Mouse (Mus musculus): ENCODE measurements at regions not wholly inside any gene's neighbourhood (a gene's known extent, or its start where the extent isn't known, plus 50 kb on each side); places are given as distances from the start of the nearest gene placed in this dataset.

DNA sequence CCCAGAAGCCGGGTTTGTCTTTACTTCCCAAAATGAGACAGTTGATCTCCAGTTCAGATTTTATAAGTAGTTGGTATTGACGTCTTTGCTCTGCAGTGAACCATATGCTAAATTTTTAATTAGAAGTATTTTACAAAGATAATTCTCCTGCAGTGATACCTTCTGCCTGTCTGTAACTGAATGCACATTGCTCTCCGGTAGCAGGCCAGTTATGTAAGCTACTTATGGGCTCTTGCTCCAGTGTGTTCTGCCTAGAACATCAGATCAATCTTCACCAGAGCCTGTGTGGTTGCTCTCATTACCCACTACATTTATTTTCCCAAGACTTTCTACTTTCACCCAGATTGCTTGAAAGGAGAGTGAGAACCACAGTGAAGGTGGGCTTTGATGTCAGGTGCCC lies 238.9 kb downstream of the Rad51ap2 start:
- H3K4me1 ChIP-seq (ENCODE audit: control insufficient read depth, insufficient read depth, low read length) = no peaks in the 10 kb centered on the region
- TF ChIP-seq POLR2A (IDR thresholded peaks at IDR 0.05; ENCODE audit: borderline replicate concordance, low read depth, low read length) (no peak), CTCF (IDR thresholded peaks at IDR 0.05; ENCODE audit: low read depth, low read length) (no peak)
- no peak overlapping the region for H3K27ac ChIP-seq (ENCODE audit: insufficient read depth, low read depth, low read length)
- no peak overlapping the region for H3K4me3 ChIP-seq (ENCODE audit: insufficient read depth, low read length)

DNA sequence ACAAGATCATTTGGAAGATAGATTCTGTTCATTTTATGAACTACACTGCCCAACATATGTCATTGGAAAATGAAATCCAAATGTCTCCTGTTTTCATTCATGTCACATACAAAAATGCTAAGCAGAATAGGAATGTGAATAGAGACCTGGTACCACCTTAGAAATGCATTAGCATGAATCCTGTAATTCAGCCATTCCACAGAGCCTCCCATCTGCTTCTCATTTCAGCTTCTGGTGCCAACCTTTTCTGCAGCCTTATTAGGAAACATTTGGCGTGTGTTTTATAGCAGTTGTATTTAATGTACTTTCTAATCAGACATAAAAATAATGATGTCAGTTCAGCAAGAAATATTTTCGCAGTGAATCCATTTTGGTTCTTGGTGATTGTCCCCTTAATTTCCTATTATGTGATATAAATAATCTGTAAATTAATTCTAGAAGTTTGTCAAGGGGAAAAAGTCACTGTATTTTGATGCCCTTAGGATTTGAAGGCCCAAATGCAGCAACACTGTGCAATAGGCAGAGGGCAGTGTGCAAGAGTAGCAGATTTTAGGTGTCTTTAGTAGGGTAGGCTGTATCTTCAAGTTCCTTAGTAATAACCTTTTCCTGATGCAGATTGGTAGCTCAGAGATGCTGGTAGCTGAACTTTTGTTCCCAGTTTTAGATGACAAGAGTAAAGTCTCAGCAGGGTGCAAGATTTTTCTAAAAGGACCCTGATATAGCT lies 253.2 kb downstream of the Rad51ap2 start:
- no peak overlapping the region for H3K4me3 ChIP-seq (ENCODE audit: insufficient read depth, low read length)
- TF ChIP-seq CTCF (IDR thresholded peaks at IDR 0.05; ENCODE audit: low read depth, low read length) (no peak), POLR2A (IDR thresholded peaks at IDR 0.05; ENCODE audit: borderline replicate concordance, low read depth, low read length) (no peak)
- H3K27ac ChIP-seq (ENCODE audit: insufficient read depth, low read depth, low read length) = no peak overlapping the region

DNA sequence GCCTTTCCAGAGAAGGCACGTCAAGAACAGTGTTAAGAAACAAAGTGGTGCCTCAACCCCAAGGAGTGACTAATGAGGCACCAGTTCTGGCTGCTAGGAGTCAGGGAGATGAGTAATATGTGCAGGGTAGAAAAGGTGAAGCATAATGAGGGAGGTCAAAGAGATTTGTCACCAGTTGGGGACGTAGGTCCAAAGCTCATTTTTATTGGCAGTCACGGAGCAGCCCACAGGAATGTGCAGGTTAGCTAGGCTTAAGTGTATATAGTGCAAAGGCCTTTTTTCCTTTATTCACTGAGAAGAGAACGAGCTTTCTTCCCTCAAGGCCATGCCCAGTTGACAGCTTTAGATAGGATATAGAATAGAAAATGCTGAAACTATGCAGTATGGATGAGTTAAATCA lies 261.8 kb downstream of the Rad51ap2 start:
- Histone ChIP-seq H3K4me1 (ENCODE audit: control insufficient read depth, insufficient read depth, low read length) (peaks cover 5% of the 10 kb centered on the region; the same call in 1 of the 2 replicates), H3K27ac (ENCODE audit: insufficient read depth, low read depth, low read length) (no peak overlapping the region), H3K4me3 (ENCODE audit: insufficient read depth, low read length) (no peak overlapping the region)
- TF ChIP-seq POLR2A (IDR thresholded peaks at IDR 0.05; ENCODE audit: borderline replicate concordance, low read depth, low read length) = no peak
- no peak for TF ChIP-seq CTCF (IDR thresholded peaks at IDR 0.05; ENCODE audit: low read depth, low read length)

More for the DNA sequence above, 253.2 kb downstream of the Rad51ap2 start:
- H3K4me1 ChIP-seq (ENCODE audit: control insufficient read depth, insufficient read depth, low read length) = no peaks in the 10 kb centered on the region

GRCm38 (mm10) chr12:11751471-11751870 lies 295.6 kb downstream of the Rad51ap2 start:
- no peak overlapping the region for H3K27ac ChIP-seq (ENCODE audit: insufficient read depth, low read depth, low read length)
- no peaks in the 10 kb centered on the region for H3K4me1 ChIP-seq (ENCODE audit: control insufficient read depth, insufficient read depth, low read length)
- TF ChIP-seq CTCF (IDR thresholded peaks at IDR 0.05; ENCODE audit: low read depth, low read length) = no peak
- TF ChIP-seq POLR2A (IDR thresholded peaks at IDR 0.05; ENCODE audit: borderline replicate concordance, low read depth, low read length) = no peak
- no peak overlapping the region for H3K4me3 ChIP-seq (ENCODE audit: insufficient read depth, low read length)

GRCm38 (mm10) chr12:11754184-11754907 lies 298.5 kb downstream of the Rad51ap2 start:
- H3K27ac ChIP-seq (ENCODE audit: insufficient read depth, low read depth, low read length) = no peak overlapping the region
- 0 out of 2 replicates have a peak, but pooled peaks cover 2% of the 10 kb centered on the region for H3K4me1 ChIP-seq (ENCODE audit: control insufficient read depth, insufficient read depth, low read length)
- H3K4me3 ChIP-seq (ENCODE audit: insufficient read depth, low read length) = no peak overlapping the region
- no peak for TF ChIP-seq CTCF (IDR thresholded peaks at IDR 0.05; ENCODE audit: low read depth, low read length)
- TF ChIP-seq POLR2A (IDR thresholded peaks at IDR 0.05; ENCODE audit: borderline replicate concordance, low read depth, low read length) = no peak

DNA sequence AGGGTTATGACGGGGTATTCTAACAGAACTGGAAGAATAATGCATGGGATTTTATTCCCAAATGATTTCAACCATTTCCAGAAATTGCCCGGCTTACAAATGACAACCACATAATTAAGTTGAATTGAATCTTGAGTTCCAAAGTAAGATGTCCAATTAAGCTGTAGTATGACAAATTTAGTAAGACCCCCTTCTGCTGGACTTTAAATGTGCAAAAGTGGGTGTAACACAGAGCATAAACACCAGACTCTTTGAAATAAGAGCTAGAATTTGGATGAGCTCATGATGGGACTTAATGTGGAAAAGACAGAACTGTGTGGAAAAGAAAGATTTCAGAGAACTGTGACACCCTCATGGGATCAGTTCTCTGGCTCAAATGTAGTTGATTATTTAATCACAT lies 346.4 kb downstream of the Rad51ap2 start:
- H3K4me3 ChIP-seq (ENCODE audit: insufficient read depth, low read length) = no peak overlapping the region
- no peak overlapping the region for H3K27ac ChIP-seq (ENCODE audit: insufficient read depth, low read depth, low read length)
- TF ChIP-seq POLR2A (IDR thresholded peaks at IDR 0.05; ENCODE audit: borderline replicate concordance, low read depth, low read length) (no peak), CTCF (IDR thresholded peaks at IDR 0.05; ENCODE audit: low read depth, low read length) (no peak)
- H3K4me1 ChIP-seq (ENCODE audit: control insufficient read depth, insufficient read depth, low read length) = no peaks in the 10 kb centered on the region

DNA sequence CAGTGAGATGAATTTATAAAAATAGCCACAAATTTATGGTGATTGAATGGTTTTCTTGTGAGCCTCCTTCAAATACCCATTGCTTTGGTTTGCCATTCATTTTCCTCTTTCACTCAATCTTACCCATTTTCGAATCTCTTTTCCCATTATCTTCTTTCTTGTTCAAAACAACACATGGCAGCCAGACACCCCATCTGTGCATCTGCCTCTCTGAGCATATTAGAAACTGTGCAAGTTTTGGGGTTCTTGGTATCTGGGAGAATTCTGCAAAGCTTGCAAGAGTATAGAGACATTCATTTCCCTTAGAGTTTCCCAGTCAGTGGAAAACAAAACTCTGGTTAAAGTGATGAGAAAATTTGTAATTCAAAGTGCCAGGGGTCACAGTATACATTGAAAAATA lies 347.3 kb downstream of the Rad51ap2 start:
- H3K4me1 ChIP-seq (ENCODE audit: control insufficient read depth, insufficient read depth, low read length) = no peaks in the 10 kb centered on the region
- TF ChIP-seq POLR2A (IDR thresholded peaks at IDR 0.05; ENCODE audit: borderline replicate concordance, low read depth, low read length) (no peak), CTCF (IDR thresholded peaks at IDR 0.05; ENCODE audit: low read depth, low read length) (no peak)
- no peak overlapping the region for H3K4me3 ChIP-seq (ENCODE audit: insufficient read depth, low read length)
- H3K27ac ChIP-seq (ENCODE audit: insufficient read depth, low read depth, low read length) = no peak overlapping the region

DNA sequence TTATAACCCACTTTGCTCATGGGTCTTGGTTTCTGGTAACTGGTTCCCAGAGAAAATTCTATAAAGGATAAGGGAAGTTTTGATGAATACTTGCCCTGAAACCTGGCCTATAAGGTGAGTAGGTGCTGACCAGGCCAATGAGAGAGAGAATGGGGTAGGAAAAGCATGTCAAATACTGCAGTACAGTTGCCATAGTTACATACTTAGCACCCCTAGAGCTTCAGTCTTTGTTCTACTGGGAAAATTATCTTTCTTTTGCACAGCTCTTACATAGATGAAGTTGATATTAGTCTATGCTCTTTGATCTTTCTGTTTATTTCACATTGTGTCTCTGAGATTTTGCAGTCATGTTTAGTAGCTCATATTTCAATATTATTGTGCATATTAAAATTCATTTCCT lies 373.8 kb downstream of the Rad51ap2 start:
- Histone ChIP-seq H3K4me1 (ENCODE audit: control insufficient read depth, insufficient read depth, low read length) (no peaks in the 10 kb centered on the region), H3K27ac (ENCODE audit: insufficient read depth, low read depth, low read length) (no peak overlapping the region), H3K4me3 (ENCODE audit: insufficient read depth, low read length) (no peak overlapping the region)
- TF ChIP-seq POLR2A (IDR thresholded peaks at IDR 0.05; ENCODE audit: borderline replicate concordance, low read depth, low read length) = no peak
- no peak for TF ChIP-seq CTCF (IDR thresholded peaks at IDR 0.05; ENCODE audit: low read depth, low read length)

- Histone ChIP-seq H3K4me3 (ENCODE audit: insufficient read depth, low read length) (no peak overlapping the region), H3K4me1 (ENCODE audit: control insufficient read depth, insufficient read depth, low read length) (no peaks in the 10 kb centered on the region), H3K27ac (ENCODE audit: insufficient read depth, low read depth, low read length) (no peak overlapping the region)
- TF ChIP-seq CTCF (IDR thresholded peaks at IDR 0.05; ENCODE audit: low read depth, low read length) = no peak
- TF ChIP-seq POLR2A (IDR thresholded peaks at IDR 0.05; ENCODE audit: borderline replicate concordance, low read depth, low read length) = no peak
Observed at GRCm38 (mm10) chr12:11831292-11831691, 375.4 kb downstream of the Rad51ap2 start.

- no peak overlapping the region for H3K27ac ChIP-seq (ENCODE audit: insufficient read depth, low read depth, low read length)
- no peak overlapping the region for H3K4me3 ChIP-seq (ENCODE audit: insufficient read depth, low read length)
- no peak for TF ChIP-seq CTCF (IDR thresholded peaks at IDR 0.05; ENCODE audit: low read depth, low read length)
- TF ChIP-seq POLR2A (IDR thresholded peaks at IDR 0.05; ENCODE audit: borderline replicate concordance, low read depth, low read length) = no peak
- H3K4me1 ChIP-seq (ENCODE audit: control insufficient read depth, insufficient read depth, low read length) = no peaks in the 10 kb centered on the region
Observed at GRCm38 (mm10) chr12:11837819-11838472, 382.1 kb downstream of the Rad51ap2 start.

All from bone marrow macrophage, adult 2 months (primary cell).